ENCODE assay signal across 1 mouse cellular context in the genomic region with DNA sequence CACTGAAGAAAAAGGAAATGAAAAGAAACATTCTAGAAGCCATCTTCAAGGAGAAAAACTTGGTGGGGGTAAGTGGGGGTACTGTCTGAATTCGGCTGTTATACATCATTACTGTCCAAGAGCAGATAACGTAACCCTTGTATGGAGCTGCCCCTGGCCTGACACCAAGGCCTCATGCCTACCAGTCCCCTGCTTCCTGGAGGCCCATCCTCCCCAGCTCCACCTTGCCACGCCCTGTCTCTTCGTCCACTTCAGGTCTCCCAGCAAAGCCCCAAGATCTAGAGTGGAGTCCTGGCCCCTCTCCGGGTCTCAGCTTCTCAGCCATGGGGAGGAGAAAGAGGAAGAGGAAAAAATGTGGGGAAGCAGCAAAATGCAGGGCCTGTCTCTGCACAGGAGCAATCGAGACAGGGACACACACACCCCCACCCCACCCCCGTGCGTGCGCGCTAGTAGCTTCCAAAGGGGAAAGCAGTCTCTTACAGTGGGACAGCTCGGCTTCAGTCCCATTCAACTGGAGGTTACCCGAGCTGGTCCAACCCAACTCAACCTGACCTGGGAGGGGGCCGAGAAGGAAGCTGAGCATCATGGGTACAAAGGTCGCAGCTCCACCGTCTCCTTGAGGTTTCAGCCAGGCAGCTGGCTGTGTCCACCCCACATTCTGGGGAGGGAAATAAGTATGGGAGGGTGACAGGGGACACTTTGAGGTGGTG.
TF ChIP-seq lines count a peak whose summit lies in the region.

No protein-coding gene starts in this region.

TF ChIP-seq in MEL, 35 proteins besides CTCF, POLR2A, EP300 and RAD21 (continued from another document):
- TF ChIP-seq NRF1 (IDR thresholded peaks at IDR 0.05; ENCODE audit: insufficient read depth, low read depth, low read length, poor library complexity, severe bottlenecking), result peak; percentile 49; the same call in 1 of the 2 replicates
- TF ChIP-seq ETS1 (IDR thresholded peaks at IDR 0.05; ENCODE audit: low read depth, low read length), result no peak
- TF ChIP-seq KAT2A (conservative IDR thresholded peaks at IDR 0.05; ENCODE audit: low read depth, low read length), result no peak
- no peak for TF ChIP-seq UBTF (IDR thresholded peaks at IDR 0.05; ENCODE audit: borderline replicate concordance, insufficient read depth, low read depth, low read length)
TF ChIP-seq in MEL: peak in this region for 2.
